Mouse (Mus musculus) midbrain, embryonic 11.5 days (tissue): ENCODE results near the gene Emx1. TPM values are rescaled to one million over a fixed set of nuclear protein-coding genes. Genes with fewer than 3 reads are reported as not detected.

ENCODE experiments used
- ATAC-seq: fragments of 200-750 bp; cut with Nextera tagmentation; 2 replicates; pipeline ENCODE4 v1.8.0; 2017; ENCODE audit warnings: moderate TSS enrichment, moderate library complexity; ENCODE audit not compliant: low FRiP score
- DNase-seq: peaks from one replicate; pipeline ENCODE4 v3.0.0; 2015; ENCODE audit warnings: low spot score; ENCODE audit errors: missing footprints
- H3K27ac ChIP-seq: fragments of 300-500 bp; sonication (generic); 2 replicates; pipeline ENCODE4 v1.5.1; 2014; ENCODE audit warnings: low read depth, low read length
- H3K27me3 ChIP-seq: fragments of 300-500 bp; sonication (generic); 2 replicates; pipeline ENCODE4 v1.6.1; 2014; ENCODE audit warnings: mild to moderate bottlenecking, low read length, moderate library complexity, mixed read lengths; ENCODE audit not compliant: control insufficient read depth, insufficient read depth
- H3K36me3 ChIP-seq: fragments of 300-500 bp; sonication (generic); 2 replicates; pipeline ENCODE4 v1.6.1; 2014; ENCODE audit warnings: mild to moderate bottlenecking, low read length, moderate library complexity, mixed read lengths; ENCODE audit not compliant: control insufficient read depth, insufficient read depth
- H3K4me1 ChIP-seq: fragments of 300-500 bp; sonication (generic); 2 replicates; pipeline ENCODE4 v1.6.1; 2014; ENCODE audit warnings: low read length; ENCODE audit not compliant: control insufficient read depth, insufficient read depth
- H3K4me2 ChIP-seq: fragments of 300-500 bp; sonication (generic); 2 replicates; pipeline ENCODE4 v1.6.1; 2014; ENCODE audit warnings: mild to moderate bottlenecking, moderate library complexity
- H3K4me3 ChIP-seq: fragments of 300-500 bp; sonication (generic); 2 replicates; pipeline ENCODE4 v1.5.1; 2014; ENCODE audit warnings: low read depth, low read length
- H3K9ac ChIP-seq: fragments of 300-500 bp; sonication (generic); 2 replicates; pipeline ENCODE4 v1.6.1; 2014; ENCODE audit warnings: low read length
- H3K9me3 ChIP-seq: fragments of 300-500 bp; sonication (generic); 2 replicates; pipeline ENCODE4 v1.6.1; 2016; ENCODE audit warnings: low read length; ENCODE audit not compliant: control insufficient read depth
- WGBS: fragments of 180-500 bp; shearing (Covaris S2); extraction: QIAGEN DNeasy Blood & Tissue Kit; methylation state at CpG from one replicate; pipeline ENCODE4 v1.1.7; 2014; 5-methylcytosine and 5-hydroxymethylcytosine counted together
- polyA plus RNA-seq: library from polyadenylated mRNA; unstranded; fragments of >200 nt; fragmentation: Nextera tagmentation; extraction: Ambion mirVana; gene quantifications from 2 replicates; pipeline ENCODE4 v1.2.1, GENCODE M21; 2014

Gene Emx1
- polyA plus RNA-seq, 1 experiment from 2014 or later: 3.6 TPM

DNA sequence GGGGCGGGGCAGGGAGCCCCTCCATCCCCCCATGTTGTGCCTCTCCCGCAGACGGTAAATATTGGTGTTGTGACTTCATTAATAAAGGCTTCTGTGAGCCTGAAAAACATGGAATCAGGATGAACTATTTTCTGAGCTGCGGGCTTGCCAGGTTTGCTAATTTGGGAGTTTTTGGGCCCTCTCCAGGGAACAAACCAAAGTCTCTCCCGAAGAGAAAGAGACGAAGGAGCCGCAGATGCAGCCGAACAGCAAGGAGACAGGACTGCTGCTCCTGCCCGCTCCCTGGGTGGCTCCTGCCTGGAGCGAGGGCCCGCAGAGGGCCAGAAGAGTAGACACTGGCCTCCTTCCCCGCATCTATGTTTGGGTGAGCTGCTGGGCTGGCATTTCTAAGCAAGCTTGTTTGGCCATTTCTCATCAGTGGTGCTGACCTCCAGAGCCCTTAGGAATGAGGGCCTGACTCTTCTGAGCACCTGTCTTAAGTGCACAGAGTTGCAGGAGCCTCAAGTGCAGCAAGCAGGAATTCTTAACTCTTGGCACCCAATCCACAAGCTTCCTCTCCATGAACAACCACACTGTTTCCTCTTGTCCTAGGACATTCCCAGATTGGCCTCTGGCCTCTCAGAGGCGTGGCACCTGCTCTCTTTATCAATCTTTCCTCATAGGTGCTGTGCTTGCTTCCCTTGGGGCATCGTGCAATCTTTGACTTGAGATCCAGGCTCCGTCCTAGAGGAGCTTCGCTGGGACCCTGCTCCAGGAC, 19.1 kb downstream of the Emx1 start:
- Histone ChIP-seq H3K36me3 (no peaks in the 10 kb centered on the region), H3K4me3 (no peak overlapping the region), H3K4me2 (no peak overlapping the region), H3K27ac (no peak overlapping the region), H3K4me1 (no peaks in the 10 kb centered on the region), H3K9me3 (no peaks in the 10 kb centered on the region), H3K9ac (no peak overlapping the region), H3K27me3 (no peaks in the 10 kb centered on the region; the same call in 1 of the 2 replicates)
- WGBS: 28% methylated on average over 16 of the region's 16 CpGs
- ATAC-seq: no peak
- DNase-seq: no peak

DNA sequence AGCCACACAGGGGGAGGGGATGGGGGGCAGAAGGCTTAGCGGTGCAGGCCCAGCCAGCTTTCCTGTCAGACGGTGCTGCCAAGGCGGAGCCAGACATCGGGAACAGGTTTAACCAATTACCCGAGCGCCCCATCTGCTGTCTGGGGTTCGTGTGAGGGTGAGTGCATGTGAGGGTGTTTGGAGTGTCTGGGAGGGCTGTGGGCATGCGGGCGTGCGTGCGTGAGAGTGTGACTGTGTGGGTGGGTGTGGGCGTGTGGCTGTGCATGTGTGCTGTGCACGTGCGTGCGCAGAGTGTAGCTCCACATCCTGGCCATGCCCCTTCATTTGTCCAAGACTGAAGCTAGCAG, 19.7 kb downstream of the Emx1 start:
- Histone ChIP-seq H3K27me3 (no peaks in the 10 kb centered on the region; the same call in 1 of the 2 replicates), H3K9me3 (no peaks in the 10 kb centered on the region), H3K36me3 (no peaks in the 10 kb centered on the region), H3K4me2 (no peak overlapping the region), H3K27ac (no peak overlapping the region), H3K9ac (no peak overlapping the region), H3K4me3 (no peak overlapping the region), H3K4me1 (no peaks in the 10 kb centered on the region)
- 45% methylated on average over 15 of the region's 15 CpGs for WGBS
- DNase-seq: no peak
- no peak for ATAC-seq

DNA sequence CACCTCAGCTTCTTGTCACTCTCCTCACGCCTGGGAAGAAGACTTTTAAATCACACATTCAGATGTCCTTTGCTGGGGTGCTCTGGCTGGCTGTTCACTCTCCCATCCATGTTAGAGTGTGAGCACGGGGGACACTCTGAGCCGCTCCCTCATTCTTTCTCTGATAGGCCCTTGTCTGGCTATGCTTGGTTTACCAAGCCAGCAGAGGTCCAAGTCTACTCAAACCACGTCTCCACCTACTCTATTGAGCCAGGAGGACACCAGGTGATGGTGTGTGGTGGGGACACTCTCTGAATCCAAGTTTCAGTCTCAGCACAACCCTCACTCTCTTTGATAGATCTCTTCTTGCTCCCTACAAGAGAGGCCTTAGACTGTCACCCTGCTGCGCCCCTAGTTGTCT, 20.1 kb downstream of the Emx1 start:
- H3K9me3 ChIP-seq: no peaks in the 10 kb centered on the region
- H3K9ac ChIP-seq: no peak overlapping the region
- H3K4me3 ChIP-seq: no peak overlapping the region
- H3K27me3 ChIP-seq: no peaks in the 10 kb centered on the region; the same call in 1 of the 2 replicates
- H3K27ac ChIP-seq: no peak overlapping the region
- no peak overlapping the region for H3K4me2 ChIP-seq
- ATAC-seq: no peak
- DNase-seq: no peak
- WGBS: 67% methylated on average over 5 of the region's 5 CpGs
- H3K36me3 ChIP-seq: no peaks in the 10 kb centered on the region
- H3K4me1 ChIP-seq: no peaks in the 10 kb centered on the region

DNA sequence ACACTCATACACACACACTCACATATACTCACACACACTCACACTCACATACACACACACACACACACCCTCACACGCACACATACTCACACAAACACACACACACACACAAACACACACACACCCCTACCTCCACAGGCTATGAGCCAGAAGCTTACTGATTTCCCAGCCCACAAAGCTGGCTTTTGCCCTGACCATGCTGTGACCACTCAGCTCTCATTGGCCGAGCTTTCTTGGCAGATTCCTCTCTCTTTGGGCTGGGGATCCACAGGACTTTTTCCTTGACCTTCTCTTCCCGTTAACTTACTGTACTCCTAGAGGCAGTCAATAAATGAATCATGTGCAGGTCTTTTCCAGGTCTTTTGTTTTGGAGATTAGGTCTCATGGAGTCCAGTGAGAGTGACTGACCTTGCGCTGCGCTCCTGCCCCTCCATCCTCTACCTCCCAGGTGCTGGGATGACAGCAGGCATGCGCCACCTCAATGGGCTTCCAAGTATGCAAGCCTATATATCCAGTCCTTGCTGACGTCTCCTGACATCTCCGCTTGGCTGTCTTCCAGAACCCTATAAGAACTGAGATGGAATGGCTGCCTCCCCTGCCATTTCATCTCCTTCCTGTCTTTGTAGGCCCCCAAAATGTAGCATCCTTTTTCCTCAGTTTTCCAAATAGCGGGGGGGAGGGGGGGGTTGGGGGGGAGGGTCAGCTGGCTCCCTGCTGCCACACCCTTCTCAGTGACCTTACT, 22.2 kb downstream of the Emx1 start:
- Histone ChIP-seq H3K9ac (no peak overlapping the region), H3K27ac (no peak overlapping the region), H3K4me3 (no peak overlapping the region), H3K36me3 (no peaks in the 10 kb centered on the region; the same call in 1 of the 2 replicates), H3K4me2 (no peak overlapping the region), H3K9me3 (no peaks in the 10 kb centered on the region), H3K27me3 (no peaks in the 10 kb centered on the region; the same call in 1 of the 2 replicates), H3K4me1 (no peaks in the 10 kb centered on the region)
- DNase-seq: no peak
- WGBS: 86% methylated on average over 9 of the region's 9 CpGs
- ATAC-seq: no peak

DNA sequence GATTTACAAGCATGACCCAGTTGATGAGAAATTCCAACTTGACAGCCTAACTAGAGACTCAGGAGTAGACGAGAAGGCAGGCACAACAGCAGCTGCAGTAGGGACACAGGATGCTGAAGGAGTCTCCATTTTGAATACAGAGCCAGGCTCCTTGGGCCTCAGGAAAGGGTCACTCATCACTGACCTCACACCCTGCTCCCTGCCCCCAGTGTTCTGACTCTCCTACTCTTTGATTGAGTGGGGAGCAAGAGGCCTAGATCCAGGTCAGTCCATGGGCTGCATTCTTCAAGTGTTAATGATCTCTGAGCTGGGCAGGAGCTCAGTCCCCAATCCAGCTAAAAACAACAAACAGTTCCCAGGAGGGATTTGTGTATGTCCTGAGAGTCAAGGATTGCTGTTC, 23.4 kb downstream of the Emx1 start:
- Histone ChIP-seq H3K36me3 (no peaks in the 10 kb centered on the region; the same call in 1 of the 2 replicates), H3K4me3 (no peak overlapping the region), H3K27me3 (no peaks in the 10 kb centered on the region; the same call in 1 of the 2 replicates), H3K4me1 (no peaks in the 10 kb centered on the region), H3K27ac (no peak overlapping the region), H3K9ac (no peak overlapping the region), H3K4me2 (no peak overlapping the region), H3K9me3 (no peaks in the 10 kb centered on the region)
- ATAC-seq (no peak), DNase-seq (no peak)
- 58% methylated on average over 1 of the region's 1 CpGs for WGBS

DNA sequence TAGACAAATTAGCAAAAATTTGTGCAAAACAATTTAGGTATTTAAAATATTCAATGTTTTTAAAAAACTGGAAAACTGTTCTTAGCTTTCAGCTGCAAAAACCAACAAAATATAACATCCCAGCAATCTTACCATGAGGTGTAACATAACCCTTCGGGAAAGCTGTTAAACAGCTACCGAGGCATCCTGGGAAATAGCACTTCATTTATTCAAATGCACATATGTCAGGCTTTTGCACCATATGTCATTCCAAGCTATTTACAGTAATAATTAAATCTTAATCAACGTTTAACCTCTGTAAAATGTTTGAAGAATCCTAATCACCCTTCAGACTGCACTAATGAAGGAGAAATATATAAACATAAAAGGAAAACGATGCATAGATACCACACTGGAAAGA, 31.0 kb downstream of the Emx1 start:
- Histone ChIP-seq H3K9ac (no peak overlapping the region), H3K4me3 (no peak overlapping the region), H3K4me2 (no peak overlapping the region), H3K4me1 (peaks cover 11% of the 10 kb centered on the region), H3K27ac (no peak overlapping the region), H3K27me3 (no peaks in the 10 kb centered on the region), H3K9me3 (no peaks in the 10 kb centered on the region), H3K36me3 (no peaks in the 10 kb centered on the region; the same call in 1 of the 2 replicates)
- no peak for DNase-seq
- 84% methylated on average over 4 of the region's 4 CpGs for WGBS
- ATAC-seq: no peak

DNA sequence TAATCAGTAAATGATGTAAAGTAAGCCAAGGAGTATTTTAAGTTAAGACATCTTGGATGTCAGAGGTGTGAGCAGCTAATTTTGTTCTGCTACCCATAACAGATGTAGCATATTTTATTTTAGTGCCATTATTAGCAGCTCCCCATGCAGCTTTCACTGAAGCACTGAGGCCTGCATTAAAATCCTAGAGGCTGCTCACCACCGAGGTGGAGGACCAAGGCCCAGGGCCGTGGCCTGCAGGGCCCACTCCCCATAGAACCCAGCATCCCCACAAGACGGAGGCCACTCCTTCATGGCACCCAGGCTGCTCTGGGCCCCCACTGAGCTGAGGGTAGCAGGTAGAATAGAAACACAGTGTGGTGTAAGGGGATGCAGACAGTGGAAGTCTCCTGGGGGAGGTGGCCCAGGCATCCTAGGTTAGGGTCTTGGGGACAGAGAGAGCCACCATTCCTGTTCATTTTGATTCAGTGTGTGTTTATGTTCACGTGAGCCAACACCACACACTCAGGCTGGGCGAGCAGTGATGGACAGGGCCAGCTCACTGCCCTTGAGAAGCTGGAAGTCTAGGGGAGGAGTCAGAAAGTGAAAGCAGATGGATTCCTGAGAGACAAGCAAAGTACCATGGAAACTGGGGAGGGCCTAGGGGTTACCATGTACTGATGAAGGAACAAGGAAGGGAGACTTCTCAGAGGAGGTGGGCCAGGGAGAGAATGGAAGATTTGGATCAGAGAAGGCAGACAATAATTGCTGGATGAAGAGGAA, 31.6 kb downstream of the Emx1 start:
- Histone ChIP-seq H3K4me3 (no peak overlapping the region), H3K9me3 (no peaks in the 10 kb centered on the region), H3K27me3 (no peaks in the 10 kb centered on the region), H3K36me3 (no peaks in the 10 kb centered on the region; the same call in 1 of the 2 replicates), H3K9ac (0 out of 2 replicates have a peak overlapping the region, but pooled peaks have one; percentile 30), H3K4me2 (no peak overlapping the region; the same call in 1 of the 2 replicates), H3K27ac (no peak overlapping the region), H3K4me1 (peaks cover 14% of the 10 kb centered on the region)
- DNase-seq (no peak), ATAC-seq (peak; percentile 72; the same call in 1 of the 2 replicates)
- 32% methylated on average over 5 of the region's 5 CpGs for WGBS

DNA sequence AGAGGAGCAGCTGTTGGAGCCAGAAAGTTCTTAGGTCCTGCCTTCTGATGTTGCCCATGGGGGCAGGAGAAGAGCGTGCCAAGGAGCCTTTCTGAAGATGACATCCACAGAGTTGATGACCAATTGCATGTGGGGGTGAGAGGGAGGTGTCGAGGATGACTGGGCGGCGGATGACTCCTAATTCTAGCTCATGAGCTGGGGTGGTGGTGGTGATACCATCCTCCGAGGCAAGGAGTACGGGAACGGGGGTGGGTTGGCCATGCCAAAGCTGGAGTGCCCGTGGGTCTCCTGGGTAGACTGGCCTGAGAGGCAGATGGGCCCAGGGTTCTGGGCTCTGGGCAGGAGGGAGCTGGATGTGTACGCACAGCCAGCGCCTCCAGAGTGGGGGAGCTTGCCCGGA, 32.5 kb downstream of the Emx1 start:
- Histone ChIP-seq H3K9ac (no peak overlapping the region), H3K9me3 (no peaks in the 10 kb centered on the region), H3K4me3 (no peak overlapping the region), H3K36me3 (no peaks in the 10 kb centered on the region), H3K27ac (no peak overlapping the region), H3K4me2 (no peak overlapping the region), H3K4me1 (peaks cover 14% of the 10 kb centered on the region), H3K27me3 (no peaks in the 10 kb centered on the region)
- 92% methylated on average over 11 of the region's 11 CpGs for WGBS
- DNase-seq: no peak
- ATAC-seq: no peak
